In the genomic region with DNA sequence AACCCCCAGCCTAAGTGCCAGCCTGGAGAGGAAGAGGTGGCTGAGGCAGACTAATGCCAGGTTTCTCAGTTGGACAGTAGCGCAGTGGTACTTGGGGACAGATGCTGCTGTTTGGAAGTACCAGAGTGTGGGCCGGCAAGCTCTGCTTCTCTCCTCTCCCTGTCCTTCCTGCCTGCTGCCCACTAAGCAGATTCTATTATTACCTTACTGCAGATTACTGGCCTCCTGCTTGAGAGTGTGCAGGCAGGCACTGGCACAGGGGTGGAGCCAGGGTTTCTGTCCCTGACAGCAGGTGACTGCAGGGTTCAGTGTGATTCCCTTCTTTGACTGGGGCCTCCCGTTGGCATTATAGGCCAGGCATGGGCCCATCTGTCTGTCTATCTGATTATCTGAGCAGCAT, we compare ENCODE assay signal across 18 mouse cellular contexts. TPM values are rescaled to one million over a fixed set of nuclear protein-coding genes. Genes with fewer than 3 reads are reported as not detected.
DNase-seq lines count a peak whose midpoint lies in the region; ATAC-seq and TF ChIP-seq lines count a peak whose summit lies in the region.
"Had no signal": no experiment of that assay in that cellular context is flagged by ENCODE, and none has a peak within 500 bp of the region (broad histone marks: within the 10 kb centered on the region; RNA-seq: fewer than 3 reads in every experiment).

No protein-coding gene starts in this region.

- no peaks in the 10 kb centered on the region for H3K36me3 ChIP-seq in hindbrain, embryonic 12.5 days
- H3K36me3 ChIP-seq in hindbrain, embryonic 14.5 days (replicated peaks; ENCODE audit: control insufficient read depth, insufficient read depth) = no peaks in the 10 kb centered on the region
- no peaks in the 10 kb centered on the region for H3K36me3 ChIP-seq in midbrain, embryonic 16.5 days (ENCODE audit: control insufficient read depth, insufficient read depth, low read length)
- no peaks in the 10 kb centered on the region for H3K36me3 ChIP-seq in midbrain, postnatal 0 days (ENCODE audit: insufficient read depth, low read length)
- H3K36me3 ChIP-seq: embryonic facial prominence, embryonic 13.5 days; heart, embryonic 13.5 days had no signal

- peak overlapping the region; percentile 10; the same call in 1 of the 2 replicates for H3K9ac ChIP-seq in hindbrain, embryonic 12.5 days
- H3K9ac ChIP-seq in hindbrain, embryonic 14.5 days = no peak overlapping the region
- H3K9ac ChIP-seq in midbrain, embryonic 16.5 days (ENCODE audit: low read depth, low read length) = no peak overlapping the region
- no peak overlapping the region for H3K9ac ChIP-seq in midbrain, postnatal 0 days (replicated peaks; ENCODE audit: low read length, poor library complexity, severe bottlenecking)
- H3K9ac ChIP-seq: embryonic facial prominence, embryonic 13.5 days; heart, embryonic 13.5 days; lung, embryonic 14.5 days had no signal

- H3K9me3 ChIP-seq in hindbrain, embryonic 12.5 days (replicated peaks) = no peaks in the 10 kb centered on the region
- no peaks in the 10 kb centered on the region for H3K9me3 ChIP-seq in hindbrain, embryonic 14.5 days (ENCODE audit: control insufficient read depth, low read length)
- H3K9me3 ChIP-seq in midbrain, embryonic 16.5 days (replicated peaks; ENCODE audit: control insufficient read depth, low read length, poor library complexity, severe bottlenecking) = no peaks in the 10 kb centered on the region
- H3K9me3 ChIP-seq in midbrain, postnatal 0 days (ENCODE audit: low read length) = no peaks in the 10 kb centered on the region
- H3K9me3 ChIP-seq: embryonic facial prominence, embryonic 13.5 days; heart, embryonic 13.5 days had no signal

- no peak for DNase-seq in hindbrain, embryonic 14.5 days (ENCODE audit: low spot score)
- DNase-seq in midbrain, postnatal 0 days (ENCODE audit: low spot score) = no peak
- DNase-seq in cerebellum, adult 2 months = peak; percentile 65 to 80
- DNase-seq in cerebellum, postnatal 36 days = peak; percentile 58 to 62
- DNase-seq: adrenal gland, postnatal 25 days; gastrocnemius, postnatal 25 days; kidney, adult 11 months; kidney, postnatal 25 days; layer of hippocampus, postnatal 36 days; lung, embryonic 14.5 days had no signal

- 77% methylated on average over 3 of the region's 3 CpGs for WGBS in hindbrain, embryonic 12.5 days
- WGBS in hindbrain, embryonic 14.5 days = 68% methylated on average over 3 of the region's 3 CpGs
- 58% methylated on average over 3 of the region's 3 CpGs for WGBS in midbrain, embryonic 16.5 days
- WGBS in midbrain, postnatal 0 days = 73% methylated on average over 3 of the region's 3 CpGs
- 0% methylated on average over 3 of the region's 3 CpGs for WGBS in cerebellum, adult 2 months

- no peak overlapping the region for H3K27ac ChIP-seq in hindbrain, embryonic 12.5 days
- no peak overlapping the region for H3K27ac ChIP-seq in hindbrain, embryonic 14.5 days
- H3K27ac ChIP-seq in midbrain, embryonic 16.5 days (ENCODE audit: low read length) = peak overlapping the region; percentile 5; the same call in 1 of the 2 replicates
- no peak overlapping the region for H3K27ac ChIP-seq in midbrain, postnatal 0 days (ENCODE audit: low read depth, low read length)
- peak overlapping the region; percentile 71 for H3K27ac ChIP-seq in cerebellum, adult 2 months (ENCODE audit: insufficient read depth, low read length)
- H3K27ac ChIP-seq: embryonic facial prominence, embryonic 13.5 days; heart, embryonic 13.5 days had no signal

- no peak overlapping the region for H3K4me2 ChIP-seq in hindbrain, embryonic 12.5 days (replicated peaks)
- H3K4me2 ChIP-seq in hindbrain, embryonic 14.5 days (replicated peaks) = no peak overlapping the region
- no peak overlapping the region for H3K4me2 ChIP-seq in midbrain, embryonic 16.5 days (ENCODE audit: low read length)
- no peak overlapping the region for H3K4me2 ChIP-seq in midbrain, postnatal 0 days (ENCODE audit: low read depth, low read length, poor library complexity, severe bottlenecking)
- H3K4me2 ChIP-seq: embryonic facial prominence, embryonic 13.5 days; heart, embryonic 13.5 days; lung, embryonic 14.5 days had no signal

- H3K27me3 ChIP-seq in hindbrain, embryonic 12.5 days = no peaks in the 10 kb centered on the region
- H3K27me3 ChIP-seq in hindbrain, embryonic 14.5 days (ENCODE audit: control insufficient read depth, insufficient read depth, low read length) = no peaks in the 10 kb centered on the region
- no peaks in the 10 kb centered on the region for H3K27me3 ChIP-seq in midbrain, embryonic 16.5 days (ENCODE audit: control insufficient read depth, insufficient read depth, low read depth, low read length)
- H3K27me3 ChIP-seq in midbrain, postnatal 0 days (ENCODE audit: insufficient read depth, low read length) = no peaks in the 10 kb centered on the region
- H3K27me3 ChIP-seq in cerebellum, adult 2 months (ENCODE audit: control insufficient read depth, insufficient read depth, low read length) = no peaks in the 10 kb centered on the region
- H3K27me3 ChIP-seq: embryonic facial prominence, embryonic 13.5 days had no signal

- no peak for TF ChIP-seq POLR2A in cerebellum, adult 2 months (IDR thresholded peaks at IDR 0.05; ENCODE audit: borderline replicate concordance, insufficient read depth, low read length)

- ATAC-seq in hindbrain, embryonic 12.5 days (ENCODE audit: low FRiP score) = no peak
- no peak for ATAC-seq in hindbrain, embryonic 14.5 days (ENCODE audit: low FRiP score)
- no peak for ATAC-seq in midbrain, embryonic 16.5 days
- no peak for ATAC-seq in midbrain, postnatal 0 days (ENCODE audit: low FRiP score)
- ATAC-seq in megakaryocyte, adult 5-6 weeks (ENCODE audit: poor library complexity, severe bottlenecking) = no peak
- ATAC-seq: CD4-positive, CD25-positive, alpha-beta regulatory T cell, adult 4 months had no signal

- TF ChIP-seq CTCF in midbrain, postnatal 0 days (IDR thresholded peaks at IDR 0.05) = no peak
- TF ChIP-seq CTCF in cerebellum, adult 2 months (IDR thresholded peaks at IDR 0.05; ENCODE audit: borderline replicate concordance, insufficient read depth, low read depth, low read length) = no peak

- no peak overlapping the region for H3K4me3 ChIP-seq in hindbrain, embryonic 12.5 days
- no peak overlapping the region for H3K4me3 ChIP-seq in hindbrain, embryonic 14.5 days (replicated peaks; ENCODE audit: low read length)
- H3K4me3 ChIP-seq in midbrain, embryonic 16.5 days (ENCODE audit: low read depth, low read length) = no peak overlapping the region
- H3K4me3 ChIP-seq in midbrain, postnatal 0 days (ENCODE audit: low read depth, low read length) = no peak overlapping the region
- H3K4me3 ChIP-seq in cerebellum, adult 2 months (replicated peaks; ENCODE audit: insufficient read depth, low read depth, low read length) = no peak overlapping the region
- H3K4me3 ChIP-seq: embryonic facial prominence, embryonic 13.5 days; heart, embryonic 13.5 days had no signal

- peaks cover 91% of the 10 kb centered on the region for H3K4me1 ChIP-seq in hindbrain, embryonic 12.5 days
- peaks cover 68% of the 10 kb centered on the region for H3K4me1 ChIP-seq in hindbrain, embryonic 14.5 days (replicated peaks; ENCODE audit: control insufficient read depth, insufficient read depth, low read length)
- peaks cover 73% of the 10 kb centered on the region for H3K4me1 ChIP-seq in midbrain, embryonic 16.5 days (ENCODE audit: control insufficient read depth, insufficient read depth, low read length)
- H3K4me1 ChIP-seq in midbrain, postnatal 0 days (ENCODE audit: insufficient read depth, low read length) = peaks cover 26% of the 10 kb centered on the region; the same call in 1 of the 2 replicates
- peaks cover 94% of the 10 kb centered on the region for H3K4me1 ChIP-seq in cerebellum, adult 2 months (ENCODE audit: control insufficient read depth, insufficient read depth, low read length)
- H3K4me1 ChIP-seq: embryonic facial prominence, embryonic 13.5 days; heart, embryonic 13.5 days had no signal

RNA-seq across cellular contexts. Expression of a gene that starts 11.9 kb away (rescaled TPM):
- polyA plus RNA-seq in hindbrain, embryonic 12.5 days (2016; fragmentation: Nextera tagmentation; extraction: Ambion mirVana) = 15.9 and 18.6 TPM in 2 replicates
- 23.3 and 24.8 TPM in 2 replicates for polyA plus RNA-seq in hindbrain, embryonic 14.5 days (2014; fragmentation: Nextera tagmentation; extraction: Ambion mirVana)
- polyA plus RNA-seq in midbrain, embryonic 16.5 days (2015; fragmentation: Nextera tagmentation; extraction: Ambion mirVana) = 21.8 and 23.9 TPM in 2 replicates
- 137 and 159 TPM in 2 replicates for total RNA-seq in midbrain, postnatal 0 days (2014; rRNA removed)
- polyA plus RNA-seq in midbrain, postnatal 0 days (2015; fragmentation: Nextera tagmentation; extraction: Ambion mirVana) = 18.9 and 20.1 TPM in 2 replicates
- polyA plus RNA-seq in cerebellum, adult 2 months (2012; rRNA removed) = 173 and 182 TPM in 2 replicates
- total RNA-seq in megakaryocyte, adult 5-6 weeks (2015) = not detected in 2 replicates
- total RNA-seq in megakaryocyte, adult 5-6 weeks (2017) = not detected in 2 replicates
- total RNA-seq: hematopoietic stem cell, adult 5-6 weeks had no signal
- polyA plus RNA-seq: liver, adult 2 months had no signal

RNA-seq across cellular contexts. Expression of a gene that starts 43.2 kb away (rescaled TPM):
- 65.1 and 67.3 TPM in 2 replicates for polyA plus RNA-seq in hindbrain, embryonic 12.5 days (2016; fragmentation: Nextera tagmentation; extraction: Ambion mirVana)
- 71.9 and 82.7 TPM in 2 replicates for polyA plus RNA-seq in hindbrain, embryonic 14.5 days (2014; fragmentation: Nextera tagmentation; extraction: Ambion mirVana)
- 80.9 and 86.6 TPM in 2 replicates for polyA plus RNA-seq in midbrain, embryonic 16.5 days (2015; fragmentation: Nextera tagmentation; extraction: Ambion mirVana)
- total RNA-seq in midbrain, postnatal 0 days (2014; rRNA removed) = 99.4 and 110 TPM in 2 replicates
- 78.0 and 81.3 TPM in 2 replicates for polyA plus RNA-seq in midbrain, postnatal 0 days (2015; fragmentation: Nextera tagmentation; extraction: Ambion mirVana)
- 151 and 161 TPM in 2 replicates for polyA plus RNA-seq in cerebellum, adult 2 months (2012; rRNA removed)
- total RNA-seq in megakaryocyte, adult 5-6 weeks (2015) = 29.0 and 30.9 TPM in 2 replicates
- 30.7 and 38.7 TPM in 2 replicates for total RNA-seq in megakaryocyte, adult 5-6 weeks (2017)

Comparison
In these comparisons a context has a peak if more than half of its experiments do, and no peak if none do; other contexts are left out.
1. H3K27ac ChIP-seq: peak in midbrain, embryonic 16.5 days (single experiment) and cerebellum, adult 2 months (single experiment); none in hindbrain, embryonic 12.5 days (single experiment), hindbrain, embryonic 14.5 days (single experiment) and midbrain, postnatal 0 days (single experiment).
2. DNase-seq: peak in cerebellum, adult 2 months (2 of 2) and cerebellum, postnatal 36 days (2 of 2); none in hindbrain, embryonic 14.5 days (single experiment) and midbrain, postnatal 0 days (single experiment).